Mouse (Mus musculus) lung, postnatal 0 days (tissue): ENCODE measurements around the gene Kcnb1.

Experiments used
- CTCF ChIP-seq: IDR thresholded peaks from 2 replicates; pipeline ENCODE4 v1.5.1; 2016; ENCODE audit warnings: antibody characterized with exemption, mild to moderate bottlenecking
- EP300 ChIP-seq: IDR thresholded peaks from 2 replicates; pipeline ENCODE4 v1.6.1; 2016; ENCODE audit warnings: antibody characterized with exemption, mild to moderate bottlenecking, control low read depth

GRCm38 (mm10) chr2:167103546-167103945 is 86.4 kb downstream of the Kcnb1 start:
- TF ChIP-seq CTCF = no peak
- TF ChIP-seq EP300 = no peak
